Mouse (Mus musculus): ENCODE data around the gene Nppa. TPM values are rescaled to one million over a fixed set of nuclear protein-coding genes. Genes with fewer than 3 reads are reported as not detected.

The Nppa gene
- 1 to 10 TPM in 1 of 2 experiments, not detected in 1; 1.0 TPM for polyA plus RNA-seq (2017; shearing (Covaris generic))

DNA sequence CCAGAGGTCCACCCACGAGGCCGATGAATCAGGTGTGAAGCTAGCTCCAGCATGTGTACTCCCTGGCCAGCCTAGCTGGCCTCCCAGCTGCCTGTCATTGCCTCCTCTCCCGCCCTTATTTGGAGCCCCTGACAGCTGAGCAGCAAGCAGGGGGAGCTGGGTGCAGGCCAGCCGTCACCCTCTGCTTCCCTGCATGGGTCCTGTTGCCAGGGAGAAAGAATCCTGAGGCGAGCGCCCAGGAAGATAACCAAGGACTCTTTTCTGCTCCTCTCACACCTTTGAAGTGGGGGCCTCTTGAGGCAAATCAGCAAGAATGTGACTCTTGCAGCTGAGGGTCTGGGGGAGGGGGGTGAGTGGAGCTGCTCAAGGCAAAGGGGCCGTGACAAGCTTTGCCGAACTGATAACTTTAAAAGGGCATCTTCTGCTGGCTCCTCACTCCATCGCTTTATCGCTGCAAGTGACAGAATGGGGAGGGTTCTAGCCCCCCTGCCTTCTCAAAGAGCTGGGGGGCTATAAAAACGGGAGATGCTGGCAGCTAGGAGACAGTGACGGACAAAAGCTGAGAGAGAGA lies at the start of gene Nppa:
Nppa (plus strand) TSS at position 521 of the 571 bp plus-strand sequence.

DNA sequence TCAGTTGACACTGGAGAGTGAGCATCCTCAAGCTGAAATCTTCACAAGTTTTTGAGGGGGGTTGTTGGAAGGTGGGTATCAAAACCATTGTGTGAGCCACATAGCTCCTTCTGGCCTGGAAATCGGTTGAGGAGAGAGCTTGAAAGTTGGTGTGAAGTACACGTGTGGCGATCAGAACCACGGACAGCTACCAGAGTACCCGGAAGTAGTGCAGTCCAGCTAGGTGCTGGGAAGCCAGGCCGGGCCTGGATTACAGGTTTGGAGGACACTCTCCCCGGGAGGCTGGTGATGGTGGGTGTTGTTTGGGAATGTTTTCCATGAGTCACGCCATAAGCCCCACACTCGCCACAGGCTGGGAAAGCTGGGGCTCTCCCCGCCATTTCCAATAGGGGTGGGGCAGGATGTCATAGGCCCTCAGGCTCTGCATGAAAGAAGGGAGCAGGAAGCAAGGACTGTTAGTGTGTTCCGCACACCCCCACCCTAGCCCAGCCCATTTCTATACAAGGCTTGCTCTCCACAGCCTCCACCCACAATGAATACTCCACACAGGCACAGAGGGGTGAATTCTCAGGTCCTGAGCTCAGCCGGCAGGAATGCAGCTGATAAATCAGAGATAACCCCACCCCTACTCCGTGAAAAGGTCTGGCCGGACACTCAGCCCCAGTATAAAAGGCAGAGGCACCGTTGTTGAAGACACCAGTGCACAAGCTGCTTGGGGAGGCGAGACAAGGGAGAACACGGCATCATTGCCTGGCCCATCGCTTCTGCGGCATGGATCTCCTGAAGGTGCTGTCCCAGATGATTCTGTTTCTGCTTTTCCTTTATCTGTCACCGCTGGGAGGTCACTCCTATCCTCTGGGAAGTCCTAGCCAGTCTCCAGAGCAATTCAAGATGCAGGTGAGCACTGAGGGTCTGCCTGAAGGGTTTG lies 15.1 kb upstream of the Nppa start, which contains the start of gene Nppb:
Nppb (plus strand) TSS at position 584 of the 928 bp plus-strand sequence.

DNA sequence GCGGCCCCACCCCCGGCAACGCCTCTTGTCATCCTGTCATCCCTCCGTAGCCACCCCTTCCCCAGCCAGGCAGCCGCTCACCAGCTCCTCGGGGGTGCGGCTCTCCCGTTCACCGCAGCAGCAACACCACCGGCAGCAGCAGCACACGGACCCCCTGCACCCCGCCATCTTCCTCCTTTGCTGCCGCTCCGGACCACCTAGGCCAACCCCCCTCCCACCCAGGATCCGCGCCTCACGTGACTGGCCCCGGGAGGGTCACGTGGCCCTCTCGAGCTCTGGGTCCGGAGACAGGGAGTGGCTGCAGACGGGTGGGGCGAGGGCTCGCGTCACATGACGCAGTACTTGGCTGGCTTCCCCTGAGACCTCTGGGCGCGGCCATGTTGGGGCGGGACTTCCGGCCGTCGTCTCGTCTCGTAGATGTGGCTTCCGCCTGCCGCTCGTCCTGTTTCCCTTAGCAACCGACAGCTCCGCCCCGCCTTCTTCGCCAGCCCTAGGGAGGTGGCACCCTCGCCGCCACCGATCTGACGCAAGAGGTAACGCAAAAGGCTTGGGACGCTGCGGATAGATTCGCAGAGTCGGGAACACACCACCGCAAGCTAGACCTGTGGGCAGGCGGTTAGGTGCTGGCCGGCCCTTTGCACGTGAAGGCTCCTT lies 38.2 kb downstream of the Nppa start, which contains the start of the genes Clcn6 and Mthfr:
Clcn6 (minus strand) TSS at position 222 of the 654 bp plus-strand sequence.
Mthfr (plus strand) TSS at position 478 of the 654 bp plus-strand sequence.

Other genes starting within 250 kb of the Nppa start
- gene Zfp984, start 190.9 kb upstream of the Nppa start, polyA plus RNA-seq (2017; shearing (Covaris generic)): 10 to 100 TPM; 17.2 to 23.4 TPM
- gene Zfp933, start 152.4 kb upstream of the Nppa start, polyA plus RNA-seq (2017; shearing (Covaris generic)): 1 to 10 TPM; 4.1 to 5.6 TPM
- 100 to 1,000 TPM; 106 to 133 TPM for gene Miip, start 131.9 kb upstream of the Nppa start, polyA plus RNA-seq (2017; shearing (Covaris generic))
- 1 to 10 TPM; 4.5 to 4.9 TPM for gene Fv1, start 131.7 kb upstream of the Nppa start, polyA plus RNA-seq (2017; shearing (Covaris generic))
- 10 to 100 TPM; 39.1 to 40.3 TPM for gene Mfn2, start 96.0 kb upstream of the Nppa start, polyA plus RNA-seq (2017; shearing (Covaris generic))
- gene Plod1, start 64.0 kb upstream of the Nppa start, polyA plus RNA-seq (2017; shearing (Covaris generic)): 10 to 100 TPM in 1 of 2 experiments, 1 to 10 TPM in 1; 5.8 to 11.6 TPM
- 100 to 1,000 TPM in 1 of 2 experiments, 10 to 100 TPM in 1; 99.8 to 122 TPM for gene 2510039O18Rik, start 59.8 kb upstream of the Nppa start, polyA plus RNA-seq (2017; shearing (Covaris generic))
- gene Nppb, start 14.9 kb upstream of the Nppa start, polyA plus RNA-seq (2017; shearing (Covaris generic)): under 1 TPM in 1 of 2 experiments, not detected in 1; 0.61 TPM
- gene Clcn6, start 38.1 kb downstream of the Nppa start, polyA plus RNA-seq (2017; shearing (Covaris generic)): 10 to 100 TPM in 1 of 2 experiments, 1 to 10 TPM in 1; 6.3 to 11.0 TPM
- gene Mthfr, start 38.4 kb downstream of the Nppa start, polyA plus RNA-seq (2017; shearing (Covaris generic)): 10 to 100 TPM; 14.5 TPM
- gene Agtrap, start 87.3 kb downstream of the Nppa start, polyA plus RNA-seq (2017; shearing (Covaris generic)): 10 to 100 TPM; 13.1 to 17.6 TPM
- gene Mad2l2, start 129.7 kb downstream of the Nppa start, polyA plus RNA-seq (2017; shearing (Covaris generic)): 10 to 100 TPM; 39.3 to 41.3 TPM
- under 1 TPM in 1 of 2 experiments, not detected in 1; 0.07 TPM for gene Draxin, start 130.0 kb downstream of the Nppa start, polyA plus RNA-seq (2017; shearing (Covaris generic))
- 10 to 100 TPM; 52.0 to 58.4 TPM for gene Fbxo6, start 151.4 kb downstream of the Nppa start, polyA plus RNA-seq (2017; shearing (Covaris generic))
- 1 to 10 TPM; 2.7 to 5.8 TPM for gene Fbxo44, start 159.8 kb downstream of the Nppa start, polyA plus RNA-seq (2017; shearing (Covaris generic))
- not detected for gene Fbxo2, start 159.9 kb downstream of the Nppa start, polyA plus RNA-seq (2017; shearing (Covaris generic))